Mouse (Mus musculus): Measurements from ENCODE around the gene Usp5.

The Usp5 gene

DNA sequence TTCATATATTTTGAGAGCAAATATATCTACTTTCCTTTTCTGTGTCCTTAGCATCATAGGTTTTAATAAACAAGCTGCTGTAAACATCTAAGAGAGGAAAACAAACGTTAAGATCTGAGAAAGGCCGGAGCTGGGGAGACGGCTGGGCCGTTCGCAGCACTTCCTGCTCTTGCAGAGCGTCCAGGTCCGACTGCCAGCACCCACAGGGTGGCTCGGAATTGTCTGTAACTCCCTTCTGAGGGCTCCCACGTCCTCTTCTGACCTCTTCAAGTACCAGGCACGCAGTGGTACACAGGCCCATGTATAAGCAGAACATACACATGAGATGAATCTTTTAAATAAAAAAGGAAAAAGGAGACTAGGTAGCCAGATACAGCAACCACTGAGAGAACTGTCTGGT, 41.6 kb downstream of the Usp5 start:
- no peak for DNase-seq (ENCODE audit: low read depth in 1 of 2, low spot score in 2 of 2)

DNA sequence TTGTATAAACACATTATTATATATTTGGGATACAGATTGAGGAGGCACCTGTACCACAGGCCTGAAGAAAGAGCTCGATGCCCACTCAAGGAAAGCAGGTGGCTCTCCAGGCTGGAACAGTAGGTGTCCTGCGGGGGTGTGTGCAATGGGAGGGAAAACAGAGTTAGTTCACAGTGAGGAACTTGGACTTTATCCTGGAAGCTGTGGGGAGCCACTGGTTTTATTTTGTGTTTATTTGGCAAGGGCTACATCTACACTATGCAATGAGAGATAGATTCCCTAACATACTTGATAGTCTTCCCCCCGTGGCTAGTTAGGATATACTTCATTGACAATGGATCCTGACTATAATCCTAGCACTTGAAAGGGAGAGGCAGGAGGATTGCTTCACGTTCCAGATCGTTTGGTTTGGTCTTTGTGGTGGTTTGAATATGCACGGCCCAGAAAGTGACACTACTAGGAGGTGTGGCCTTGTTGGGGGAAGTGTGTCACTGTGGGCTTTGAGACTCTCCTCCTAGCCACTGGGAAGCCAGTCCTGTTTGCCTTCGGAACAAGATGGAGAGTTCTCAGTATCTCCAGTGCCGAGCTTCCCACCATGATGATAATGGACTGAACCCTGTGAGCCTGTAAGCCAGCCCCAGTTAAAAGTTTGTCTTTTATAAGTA, 42.4 kb downstream of the Usp5 start:
- DNase-seq (ENCODE audit: low read depth in 1 of 2, low spot score in 2 of 2), result no peak

- no peak for DNase-seq (ENCODE audit: low read depth in 1 of 2, low spot score in 2 of 2)
Observed at GRCm38 (mm10) chr6:124782436-124782835, 46.8 kb downstream of the Usp5 start.

GRCm38 (mm10) chr6:124780917-124781316, 48.4 kb downstream of the Usp5 start:
- DNase-seq (ENCODE audit: low read depth in 1 of 2, low spot score in 2 of 2), result no peak

- no peak for DNase-seq (ENCODE audit: low read depth in 1 of 2, low spot score in 2 of 2)
Observed at GRCm38 (mm10) chr6:124779984-124780416, 49.3 kb downstream of the Usp5 start.

DNA sequence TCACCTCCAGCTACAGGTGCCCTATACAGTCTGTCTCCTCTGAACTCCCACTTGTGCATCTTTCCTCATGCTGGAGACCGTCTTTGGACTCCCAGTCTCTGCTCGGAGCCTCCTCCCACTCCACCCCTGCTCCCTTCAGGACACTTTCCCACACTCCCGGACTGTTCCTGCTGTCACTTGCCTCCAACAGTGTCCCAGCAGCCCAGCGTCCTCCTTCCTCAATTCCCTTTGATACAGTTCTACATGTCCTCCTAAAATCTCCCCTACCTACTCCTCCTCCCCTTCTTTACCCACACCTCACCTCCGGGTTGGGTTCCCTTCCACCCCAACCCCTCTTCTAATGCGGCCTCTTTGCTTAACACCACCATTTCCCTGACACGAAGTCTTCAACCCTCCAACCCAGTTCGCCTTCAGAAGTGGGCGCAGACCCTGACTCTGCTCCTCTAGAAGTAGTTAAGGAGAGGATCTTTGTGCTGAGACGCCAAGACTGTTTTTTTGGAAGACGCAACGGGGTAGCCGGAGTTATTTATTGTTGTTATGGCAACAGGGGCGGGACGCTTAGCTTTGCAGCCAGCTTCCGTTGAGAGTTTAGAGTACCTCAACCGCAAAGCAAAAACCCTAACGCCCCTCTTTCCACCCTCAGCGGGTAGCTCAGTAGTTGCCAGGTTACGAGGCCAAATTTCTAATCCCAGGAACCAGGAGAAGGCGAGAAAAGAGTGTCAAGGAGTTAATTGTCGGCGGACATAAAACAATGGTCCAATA, 49.9 kb downstream of the Usp5 start, which contains the start of gene Lrrc23:
Lrrc23 (minus strand) TSS at position 506 of the 762 bp plus-strand sequence.
- DNase-seq (ENCODE audit: low read depth in 1 of 2, low spot score in 2 of 2), result no peak

DNA sequence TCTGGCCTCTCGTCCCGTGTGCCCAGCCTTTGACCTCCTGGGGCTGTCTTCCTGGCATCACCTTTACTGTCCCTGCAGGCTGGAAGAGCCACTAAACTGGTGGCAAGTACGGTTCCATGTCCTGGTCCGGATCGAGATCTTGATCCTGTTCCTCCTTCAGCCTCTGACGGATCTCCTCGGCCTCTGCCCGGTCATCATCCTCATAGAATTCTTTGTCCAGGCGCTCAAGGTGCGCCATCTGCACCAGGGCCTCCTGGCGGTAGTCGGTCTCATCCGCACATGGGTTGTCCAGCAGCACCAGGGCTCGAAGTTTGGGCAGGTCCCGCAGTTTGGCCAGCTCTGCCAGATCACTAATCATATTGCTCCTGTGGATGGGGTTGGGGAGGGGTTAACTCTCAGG, 58.8 kb downstream of the Usp5 start:
- DNase-seq (ENCODE audit: low read depth in 1 of 2, low spot score in 2 of 2), result no peak

DNA sequence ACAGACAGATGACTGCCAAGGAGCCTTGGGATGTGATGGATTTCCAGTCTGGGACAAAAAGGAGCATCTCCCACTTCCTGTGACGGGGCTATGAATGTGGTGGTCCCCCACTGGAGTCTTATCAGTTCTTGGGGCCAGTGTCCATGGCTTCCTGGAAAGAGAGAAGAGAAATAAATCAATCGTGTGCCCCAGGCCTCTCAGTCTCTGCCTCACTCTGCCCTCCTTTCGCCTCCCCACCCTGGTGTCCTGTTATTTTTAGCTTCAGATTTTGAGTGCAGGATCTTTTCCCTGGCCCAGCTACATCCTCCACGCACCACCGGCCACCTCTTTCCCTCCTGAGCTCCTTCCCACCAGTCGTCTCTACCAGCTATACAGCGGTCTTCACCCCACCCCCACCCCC, 59.3 kb downstream of the Usp5 start:
- no peak for DNase-seq (ENCODE audit: low read depth in 1 of 2, low spot score in 2 of 2)

- no peak for DNase-seq (ENCODE audit: low read depth in 1 of 2, low spot score in 2 of 2)
Observed at GRCm38 (mm10) chr6:124769101-124769765, 60.1 kb downstream of the Usp5 start, which contains the start of gene Eno2. TSS of gene Eno2 (minus strand) at chr6:124769673.

- no peak for DNase-seq (ENCODE audit: low read depth in 1 of 2, low spot score in 2 of 2)
Observed at GRCm38 (mm10) chr6:124768704-124769044, 60.6 kb downstream of the Usp5 start.

DNA sequence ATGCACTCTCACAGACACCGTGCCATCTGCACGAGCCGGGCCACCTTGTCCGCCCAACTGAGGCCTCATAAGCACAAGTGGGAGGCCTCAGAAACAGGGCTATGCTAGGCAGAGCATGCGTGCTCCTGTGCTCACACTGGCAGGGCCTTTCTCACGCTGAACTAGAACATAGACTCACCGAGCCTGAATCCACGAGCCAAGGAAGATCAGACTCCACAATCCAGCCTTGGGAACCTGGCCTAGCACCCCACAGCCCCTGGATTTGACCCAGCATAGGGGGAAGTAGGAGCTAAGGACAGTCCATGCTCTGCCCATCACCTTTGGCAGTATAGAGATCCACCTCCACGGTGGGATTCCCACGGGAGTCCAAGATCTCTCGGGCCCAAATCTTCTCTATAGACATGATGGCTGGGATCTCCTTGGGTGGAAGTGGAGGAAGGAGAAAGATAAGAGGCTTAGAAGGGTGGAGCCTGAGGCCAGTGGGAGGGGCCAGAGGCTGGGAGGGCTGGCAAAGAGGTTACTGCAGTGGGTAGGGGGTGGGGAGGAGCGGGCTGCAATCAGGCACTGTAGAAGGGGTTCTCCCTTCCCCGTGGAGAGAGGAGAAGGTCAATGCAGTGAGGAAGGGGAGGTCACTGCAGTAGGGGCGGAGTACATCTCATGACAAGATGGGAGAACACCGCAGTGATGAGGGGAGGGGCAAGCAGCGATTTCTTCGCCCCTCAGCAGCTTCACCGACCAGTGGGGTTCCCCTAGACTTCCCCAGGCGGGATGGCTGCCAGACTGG, 61.2 kb downstream of the Usp5 start:
- no peak for DNase-seq (ENCODE audit: low read depth in 1 of 2, low spot score in 2 of 2)

- no peak for DNase-seq (ENCODE audit: low read depth in 1 of 2, low spot score in 2 of 2)
Observed at GRCm38 (mm10) chr6:124767536-124767919, 61.8 kb downstream of the Usp5 start.

- DNase-seq (ENCODE audit: low read depth in 1 of 2, low spot score in 2 of 2), result no peak
Observed at GRCm38 (mm10) chr6:124765951-124766350, 63.3 kb downstream of the Usp5 start.
